Mouse (Mus musculus) small intestine, adult 2 months (tissue): ENCODE measurements around the gene Hcfc2. TPM values are rescaled to one million over a fixed set of nuclear protein-coding genes. Genes with fewer than 3 reads are reported as not detected.

Experiments used
- H3K27ac ChIP-seq: fragments of 200-500 bp; 2 replicates; pipeline ENCODE4 v1.5.1; 2012; ENCODE audit warnings: low read depth, low read length, control low read depth, inconsistent platforms; ENCODE audit not compliant: insufficient read depth
- H3K27me3 ChIP-seq: fragments of 200-500 bp; 2 replicates; pipeline ENCODE4 v1.6.1; 2012; ENCODE audit warnings: mild to moderate bottlenecking, moderate library complexity, low read length, inconsistent platforms; ENCODE audit not compliant: control insufficient read depth, insufficient read depth
- H3K36me3 ChIP-seq: fragments of 200-500 bp; 2 replicates; pipeline ENCODE4 v1.6.1; 2012; ENCODE audit warnings: mild to moderate bottlenecking, low read length, control low read depth, inconsistent platforms; ENCODE audit not compliant: control insufficient read depth, insufficient read depth
- H3K4me1 ChIP-seq: fragments of 200-500 bp; 2 replicates; pipeline ENCODE4 v1.6.1; 2012; ENCODE audit warnings: low read length, inconsistent platforms, mixed read lengths; ENCODE audit not compliant: control insufficient read depth, insufficient read depth, insufficient read length
- H3K4me3 ChIP-seq: fragments of 200-500 bp; 2 replicates; pipeline ENCODE4 v1.5.1; 2012; ENCODE audit warnings: low read depth, mild to moderate bottlenecking, control low read depth, inconsistent platforms, low read length, moderate library complexity
- CTCF ChIP-seq: fragments of 200-500 bp; IDR thresholded peaks from 2 replicates; pipeline ENCODE4 v1.5.1; 2012; ENCODE audit warnings: low read depth, mild to moderate bottlenecking, control low read depth, inconsistent platforms, low read length, moderate library complexity, mixed read lengths; ENCODE audit not compliant: insufficient replicate concordance, insufficient read length; ENCODE audit errors: extremely low read depth
- POLR2A ChIP-seq: fragments of 200-500 bp; IDR thresholded peaks from 2 replicates; pipeline ENCODE4 v1.6.1; 2012; ENCODE audit warnings: low read depth, mild to moderate bottlenecking, control low read depth, inconsistent platforms, low read length, moderate library complexity
- WGBS: fragments of 180-500 bp; shearing (Covaris S2); methylation state at CpG from one replicate; pipeline ENCODE4 v1.1.7; 2018; 5-methylcytosine and 5-hydroxymethylcytosine counted together
- polyA plus RNA-seq: library from polyadenylated mRNA; depleted of rRNA; stranded (reverse); fragments of >200 nt; gene quantifications from 2 replicates; pipeline ENCODE4 v1.2.3, GENCODE M21; 2012

The Hcfc2 gene
- polyA plus RNA-seq, 1 experiment = 5.0 TPM

- H3K4me1 ChIP-seq = no peaks in the 10 kb centered on the region
- no peak overlapping the region for H3K27ac ChIP-seq
- WGBS = 66% methylated on average over 2 of the region's 2 CpGs
- no peak overlapping the region for H3K4me3 ChIP-seq
- no peak for TF ChIP-seq POLR2A
- no peak for TF ChIP-seq CTCF
- no peaks in the 10 kb centered on the region for H3K27me3 ChIP-seq
- H3K36me3 ChIP-seq = no peaks in the 10 kb centered on the region
Measured at GRCm38 (mm10) chr10:82663289-82663688, 32.7 kb upstream of the Hcfc2 start.

GRCm38 (mm10) chr10:82665951-82666350 lies 30.0 kb upstream of the Hcfc2 start:
- Histone ChIP-seq H3K27me3 (no peaks in the 10 kb centered on the region), H3K27ac (no peak overlapping the region), H3K4me3 (no peak overlapping the region), H3K4me1 (no peaks in the 10 kb centered on the region), H3K36me3 (no peaks in the 10 kb centered on the region)
- TF ChIP-seq POLR2A (no peak), CTCF (no peak)
- 56% methylated on average over 3 of the region's 3 CpGs for WGBS

- Histone ChIP-seq H3K27me3 (no peaks in the 10 kb centered on the region), H3K27ac (no peak overlapping the region), H3K36me3 (no peaks in the 10 kb centered on the region), H3K4me3 (peak overlapping the region; percentile 7; the same call in 1 of the 2 replicates), H3K4me1 (no peaks in the 10 kb centered on the region)
- peak; percentile 69; the same call in 1 of the 2 replicates for TF ChIP-seq CTCF
- TF ChIP-seq POLR2A = no peak
- WGBS = 14% methylated on average over 22 of the region's 22 CpGs
Measured at GRCm38 (mm10) chr10:82666436-82667234, 29.3 kb upstream of the Hcfc2 start.

- WGBS = 64% methylated on average over 6 of the region's 6 CpGs
- no peak overlapping the region for H3K4me3 ChIP-seq
- no peaks in the 10 kb centered on the region for H3K36me3 ChIP-seq
- no peaks in the 10 kb centered on the region for H3K4me1 ChIP-seq
- H3K27ac ChIP-seq = no peak overlapping the region
- no peaks in the 10 kb centered on the region for H3K27me3 ChIP-seq
- no peak for TF ChIP-seq CTCF
Measured at GRCm38 (mm10) chr10:82670205-82670604, 25.8 kb upstream of the Hcfc2 start.

- no peaks in the 10 kb centered on the region for H3K36me3 ChIP-seq
- TF ChIP-seq POLR2A = no peak
- no peak for TF ChIP-seq CTCF
- no peak overlapping the region for H3K27ac ChIP-seq
- no peak overlapping the region for H3K4me3 ChIP-seq
- no peaks in the 10 kb centered on the region for H3K27me3 ChIP-seq
- no peaks in the 10 kb centered on the region for H3K4me1 ChIP-seq
- WGBS = 63% methylated on average over 6 of the region's 6 CpGs
Measured at GRCm38 (mm10) chr10:82676949-82677348, 19.0 kb upstream of the Hcfc2 start.

GRCm38 (mm10) chr10:82680769-82681168 lies 15.2 kb upstream of the Hcfc2 start:
- H3K4me1 ChIP-seq = no peaks in the 10 kb centered on the region
- 92% methylated on average over 5 of the region's 5 CpGs for WGBS
- no peak for TF ChIP-seq POLR2A
- TF ChIP-seq CTCF = no peak

GRCm38 (mm10) chr10:82681639-82682038 lies 14.3 kb upstream of the Hcfc2 start:
- Histone ChIP-seq H3K27ac (no peak overlapping the region), H3K27me3 (no peaks in the 10 kb centered on the region), H3K36me3 (no peaks in the 10 kb centered on the region), H3K4me1 (no peaks in the 10 kb centered on the region), H3K4me3 (no peak overlapping the region)
- 87% methylated on average over 7 of the region's 7 CpGs for WGBS
- TF ChIP-seq CTCF = no peak
- TF ChIP-seq POLR2A = no peak

More at GRCm38 (mm10) chr10:82680769-82681168, 15.2 kb upstream of the Hcfc2 start:
- Histone ChIP-seq H3K27me3 (no peaks in the 10 kb centered on the region), H3K4me3 (no peak overlapping the region), H3K36me3 (no peaks in the 10 kb centered on the region), H3K27ac (no peak overlapping the region)

GRCm38 (mm10) chr10:82685440-82685839 lies 10.5 kb upstream of the Hcfc2 start:
- Histone ChIP-seq H3K4me3 (no peak overlapping the region), H3K36me3 (no peaks in the 10 kb centered on the region), H3K27ac (no peak overlapping the region), H3K4me1 (peaks cover 3% of the 10 kb centered on the region; the same call in 1 of the 2 replicates), H3K27me3 (no peaks in the 10 kb centered on the region; the same call in 1 of the 2 replicates)
- 37% methylated on average over 2 of the region's 2 CpGs for WGBS
- no peak for TF ChIP-seq CTCF
- TF ChIP-seq POLR2A = no peak
